Mouse (Mus musculus) midbrain, embryonic 11.5 days (tissue): Measurements from ENCODE around the gene Il11. TPM values are rescaled to one million over a fixed set of nuclear protein-coding genes. Genes with fewer than 3 reads are reported as not detected.

ENCODE experiments used
- ATAC-seq: fragments of 200-750 bp; cut with Nextera tagmentation; 2 replicates; pipeline ENCODE4 v1.8.0; 2017; ENCODE audit warnings: moderate TSS enrichment, moderate library complexity; ENCODE audit not compliant: low FRiP score
- DNase-seq: peaks from one replicate; pipeline ENCODE4 v3.0.0; 2015; ENCODE audit warnings: low spot score; ENCODE audit errors: missing footprints
- H3K27ac ChIP-seq: fragments of 300-500 bp; sonication (generic); 2 replicates; pipeline ENCODE4 v1.5.1; 2014; ENCODE audit warnings: low read depth, low read length
- H3K27me3 ChIP-seq: fragments of 300-500 bp; sonication (generic); 2 replicates; pipeline ENCODE4 v1.6.1; 2014; ENCODE audit warnings: mild to moderate bottlenecking, low read length, moderate library complexity, mixed read lengths; ENCODE audit not compliant: control insufficient read depth, insufficient read depth
- H3K36me3 ChIP-seq: fragments of 300-500 bp; sonication (generic); 2 replicates; pipeline ENCODE4 v1.6.1; 2014; ENCODE audit warnings: mild to moderate bottlenecking, low read length, moderate library complexity, mixed read lengths; ENCODE audit not compliant: control insufficient read depth, insufficient read depth
- H3K4me1 ChIP-seq: fragments of 300-500 bp; sonication (generic); 2 replicates; pipeline ENCODE4 v1.6.1; 2014; ENCODE audit warnings: low read length; ENCODE audit not compliant: control insufficient read depth, insufficient read depth
- H3K4me2 ChIP-seq: fragments of 300-500 bp; sonication (generic); 2 replicates; pipeline ENCODE4 v1.6.1; 2014; ENCODE audit warnings: mild to moderate bottlenecking, moderate library complexity
- H3K4me3 ChIP-seq: fragments of 300-500 bp; sonication (generic); 2 replicates; pipeline ENCODE4 v1.5.1; 2014; ENCODE audit warnings: low read depth, low read length
- H3K9ac ChIP-seq: fragments of 300-500 bp; sonication (generic); 2 replicates; pipeline ENCODE4 v1.6.1; 2014; ENCODE audit warnings: low read length
- H3K9me3 ChIP-seq: fragments of 300-500 bp; sonication (generic); 2 replicates; pipeline ENCODE4 v1.6.1; 2016; ENCODE audit warnings: low read length; ENCODE audit not compliant: control insufficient read depth
- WGBS: fragments of 180-500 bp; shearing (Covaris S2); extraction: QIAGEN DNeasy Blood & Tissue Kit; methylation state at CpG from one replicate; pipeline ENCODE4 v1.1.7; 2014; 5-methylcytosine and 5-hydroxymethylcytosine counted together
- polyA plus RNA-seq: library from polyadenylated mRNA; unstranded; fragments of >200 nt; fragmentation: Nextera tagmentation; extraction: Ambion mirVana; gene quantifications from 2 replicates; pipeline ENCODE4 v1.2.1, GENCODE M21; 2014

The Il11 gene
- polyA plus RNA-seq, 1 experiment from 2014 or later = 0.07 TPM

DNA sequence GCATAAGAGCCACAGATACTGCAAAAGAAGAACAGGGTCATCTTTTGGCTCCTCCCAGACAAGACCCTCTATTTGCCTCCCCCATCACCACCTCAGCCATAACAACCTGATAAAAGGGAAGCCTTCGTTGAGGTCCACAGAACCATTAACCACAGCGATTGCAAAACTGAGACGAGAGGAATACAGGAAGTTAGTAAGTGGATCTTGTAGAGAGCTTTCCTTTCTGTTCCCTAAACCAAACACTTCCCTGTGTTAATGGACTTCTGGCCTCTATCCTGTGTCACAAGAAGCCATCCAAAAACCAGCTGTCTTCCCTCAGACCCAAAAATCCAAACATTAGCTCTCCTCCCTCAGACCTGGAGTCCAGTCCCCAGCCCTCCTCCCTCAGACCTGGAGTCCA lies 58.3 kb downstream of the Il11 start:
- ATAC-seq (no peak), DNase-seq (no peak)
- no peaks in the 10 kb centered on the region for H3K27me3 ChIP-seq
- 84% methylated on average over 3 of the region's 3 CpGs for WGBS
- H3K9me3 ChIP-seq = no peaks in the 10 kb centered on the region
- no peak overlapping the region for H3K4me2 ChIP-seq
- no peak overlapping the region for H3K4me3 ChIP-seq
- H3K9ac ChIP-seq = no peak overlapping the region
- H3K36me3 ChIP-seq = no peaks in the 10 kb centered on the region
- H3K27ac ChIP-seq = no peak overlapping the region
- no peaks in the 10 kb centered on the region for H3K4me1 ChIP-seq

DNA sequence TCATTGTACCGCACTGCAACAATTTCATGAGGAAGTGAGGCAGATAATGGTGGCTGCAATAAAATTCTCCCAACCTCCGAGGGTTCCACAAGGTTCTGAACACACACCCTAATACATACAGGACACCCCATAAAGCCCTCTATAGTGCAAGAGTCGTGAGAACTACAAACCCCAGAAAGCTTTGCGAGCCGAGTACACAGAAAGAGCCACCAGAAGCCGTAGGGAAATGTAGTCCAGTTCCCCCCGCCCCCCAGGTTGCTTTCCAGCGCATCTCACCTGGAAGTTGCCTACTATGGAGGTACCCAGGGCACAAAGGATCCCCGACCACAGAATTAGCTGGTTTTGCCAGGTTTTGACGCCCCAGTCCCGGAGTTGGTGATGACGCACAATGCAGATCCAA lies 59.2 kb downstream of the Il11 start:
- Histone ChIP-seq H3K9me3 (no peaks in the 10 kb centered on the region), H3K4me1 (no peaks in the 10 kb centered on the region), H3K9ac (0 out of 2 replicates have a peak overlapping the region, but pooled peaks have one; percentile 24), H3K4me2 (peak overlapping the region; percentile 38), H3K27ac (no peak overlapping the region), H3K27me3 (no peaks in the 10 kb centered on the region), H3K36me3 (no peaks in the 10 kb centered on the region), H3K4me3 (peak overlapping the region; percentile 17; the same call in 1 of the 2 replicates)
- DNase-seq (no peak), ATAC-seq (peak; percentile 59; the same call in 1 of the 2 replicates)
- 41% methylated on average over 12 of the region's 12 CpGs for WGBS

Other genes starting within 250 kb of the Il11 start
- 10.4 and 10.5 TPM in 2 replicates for gene Syt5, start 235.3 kb downstream of the Il11 start, polyA plus RNA-seq
- gene Ptprh, start 178.8 kb downstream of the Il11 start, polyA plus RNA-seq = not detected in 2 replicates
- gene Tmem86b, start 151.4 kb downstream of the Il11 start, polyA plus RNA-seq = 2.4 and 3.6 TPM in 2 replicates
- gene Ppp6r1, start 123.8 kb downstream of the Il11 start, polyA plus RNA-seq = 4.4 and 6.1 TPM in 2 replicates
- 111 and 113 TPM in 2 replicates for gene Hspbp1, start 97.8 kb downstream of the Il11 start, polyA plus RNA-seq
- gene Brsk1, start 92.3 kb downstream of the Il11 start, polyA plus RNA-seq = 2.3 and 3.2 TPM in 2 replicates
- gene Tmem150b, start 57.6 kb downstream of the Il11 start, polyA plus RNA-seq = not detected in 2 replicates
- 65.4 and 71.5 TPM in 2 replicates for gene Kmt5c, start 42.7 kb downstream of the Il11 start, polyA plus RNA-seq
- 34.5 and 36.6 TPM in 2 replicates for gene Cox6b2, start 29.8 kb downstream of the Il11 start, polyA plus RNA-seq
- not detected in 2 replicates for gene Fam71e2, start 11.6 kb downstream of the Il11 start, polyA plus RNA-seq
- gene Tmem190, start 78 bp upstream of the Il11 start, polyA plus RNA-seq = not detected in 2 replicates
- gene Tmem238, start 6.8 kb upstream of the Il11 start, polyA plus RNA-seq = 1.3 and 1.4 TPM in 2 replicates
- gene Rpl28, start 10.0 kb upstream of the Il11 start, polyA plus RNA-seq = 203 and 211 TPM in 2 replicates
- gene Ube2s, start 29.7 kb upstream of the Il11 start, polyA plus RNA-seq = 392 and 412 TPM in 2 replicates
- gene Shisa7, start 61.8 kb upstream of the Il11 start, polyA plus RNA-seq = 1.9 and 2.4 TPM in 2 replicates
- 2.6 and 4.6 TPM in 2 replicates for gene Isoc2b, start 87.4 kb upstream of the Il11 start, polyA plus RNA-seq
- gene Isoc2a, start 94.3 kb upstream of the Il11 start, polyA plus RNA-seq = 0.63 and 0.78 TPM in 2 replicates
- gene Gm36210, start 123.7 kb upstream of the Il11 start, polyA plus RNA-seq = 0.12 TPM in 1 of 2 replicates, not detected in the other
- gene Zfp628, start 132.4 kb upstream of the Il11 start, polyA plus RNA-seq = 3.5 and 3.8 TPM in 2 replicates
- gene Nat14, start 139.2 kb upstream of the Il11 start, polyA plus RNA-seq = 8.0 and 10.4 TPM in 2 replicates
- 1.0 and 1.6 TPM in 2 replicates for gene Ssc5d, start 142.9 kb upstream of the Il11 start, polyA plus RNA-seq
- gene Sbk2, start 181.5 kb upstream of the Il11 start, polyA plus RNA-seq = not detected in 2 replicates
- gene Sbk3, start 188.3 kb upstream of the Il11 start, polyA plus RNA-seq = not detected in 2 replicates
- 41.1 and 41.7 TPM in 2 replicates for gene Zfp579, start 213.3 kb upstream of the Il11 start, polyA plus RNA-seq
- gene Zfp524, start 231.6 kb upstream of the Il11 start, polyA plus RNA-seq = 7.6 and 9.2 TPM in 2 replicates
- gene Fiz1, start 231.8 kb upstream of the Il11 start, polyA plus RNA-seq = 42.4 and 49.4 TPM in 2 replicates
- 0.34 TPM in 1 of 2 replicates, not detected in the other for gene Gm44973, start 232.6 kb upstream of the Il11 start, polyA plus RNA-seq
- 4.8 and 5.1 TPM in 2 replicates for gene Zfp865, start 237.5 kb upstream of the Il11 start, polyA plus RNA-seq
- 4.0 and 5.0 TPM in 2 replicates for gene Ccdc106, start 237.7 kb upstream of the Il11 start, polyA plus RNA-seq